Mouse (Mus musculus) lung, adult 2 months (tissue): ENCODE data around the gene Usp15.

Experiments used
- CTCF ChIP-seq: fragments of 200-500 bp; IDR thresholded peaks from 2 replicates; pipeline ENCODE4 v1.5.1; 2011; ENCODE audit warnings: mild to moderate bottlenecking, low read length, control low read depth; ENCODE audit not compliant: insufficient read depth
- POLR2A ChIP-seq: fragments of 200-500 bp; IDR thresholded peaks from 2 replicates; pipeline ENCODE4 v1.6.1; 2011; ENCODE audit warnings: low read depth, mild to moderate bottlenecking, control low read depth, low read length, borderline replicate concordance; ENCODE audit errors: extremely low read depth

DNA sequence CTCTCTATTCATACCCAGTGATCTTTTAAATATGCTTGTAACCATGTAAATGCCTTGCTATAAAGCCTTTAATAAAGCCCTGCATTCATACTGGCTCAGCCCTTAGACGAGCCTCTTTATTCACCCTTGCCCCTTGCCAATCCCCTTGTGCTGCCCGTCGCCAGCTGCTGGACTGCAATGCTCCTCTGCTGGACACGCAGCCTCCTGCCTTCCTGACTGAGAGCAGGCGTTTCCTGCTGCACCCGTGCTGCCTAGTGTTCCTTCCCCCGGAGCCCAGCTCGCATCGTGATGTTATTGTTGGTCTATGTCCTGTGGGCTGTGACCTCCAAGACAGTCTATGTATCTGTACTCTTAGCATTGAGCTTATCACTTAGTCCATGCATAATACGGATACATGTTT lies 61.0 kb downstream of the Usp15 start:
- TF ChIP-seq POLR2A (no peak), CTCF (no peak)
